Mouse (Mus musculus): Measurements from ENCODE around the gene Adamts7. TPM values are rescaled to one million over a fixed set of nuclear protein-coding genes. Genes with fewer than 3 reads are reported as not detected.

Gene Adamts7
- polyA plus RNA-seq, 1 experiment: 9.8 TPM

DNA sequence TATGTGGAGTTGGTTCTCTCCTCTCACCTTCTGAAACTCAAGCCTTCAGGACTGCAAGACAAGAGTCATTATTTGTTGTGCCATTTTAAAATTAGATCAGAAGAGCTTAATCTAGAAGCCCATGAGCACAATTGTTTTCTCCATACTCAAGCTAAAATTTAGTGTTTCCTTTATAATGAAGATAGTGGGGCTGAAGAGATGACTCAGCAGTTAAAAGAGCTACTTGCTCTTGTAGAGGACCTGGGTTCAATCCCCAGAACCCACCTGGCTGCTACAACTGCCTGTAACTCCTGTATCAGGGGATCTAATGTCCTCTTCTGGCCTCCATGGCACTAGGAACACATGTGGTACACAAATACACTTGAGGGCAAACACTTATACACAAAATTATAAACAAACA is 45.6 kb upstream of the Adamts7 start:
- H3K79me2 ChIP-seq (ENCODE audit: control insufficient read depth, insufficient read depth): peaks cover 21% of the 10 kb centered on the region
- no peaks in the 10 kb centered on the region for H3K36me3 ChIP-seq (ENCODE audit: control insufficient read depth, insufficient read depth)
- peaks cover 18% of the 10 kb centered on the region for H3K79me3 ChIP-seq (ENCODE audit: low read depth)
- no peak overlapping the region for H3ac ChIP-seq (ENCODE audit: control insufficient read depth, insufficient read length, low read depth)
- TF ChIP-seq MYOD1 (IDR thresholded peaks at IDR 0.05; ENCODE audit: control insufficient read depth, insufficient read length, low read depth) (no peak), MYOG (IDR thresholded peaks at IDR 0.05; ENCODE audit: control insufficient read depth, extremely low read depth, insufficient read length) (no peak), FOSL1 (IDR thresholded peaks at IDR 0.05; ENCODE audit: insufficient read depth, low read length, poor library complexity, severe bottlenecking) (no peak), MAX (IDR thresholded peaks at IDR 0.05) (no peak), CTCF (IDR thresholded peaks at IDR 0.05; ENCODE audit: control insufficient read depth, insufficient read depth, insufficient read length) (no peak), CEBPB (IDR thresholded peaks at IDR 0.05; ENCODE audit: low read depth) (no peak), USF1 (IDR thresholded peaks at IDR 0.05; ENCODE audit: low read depth) (no peak)
- no peaks in the 10 kb centered on the region for H3K27me3 ChIP-seq (ENCODE audit: control insufficient read depth, insufficient read depth, insufficient read length)
- no peak overlapping the region for H3K4me3 ChIP-seq (ENCODE audit: insufficient read depth, poor library complexity, severe bottlenecking)

DNA sequence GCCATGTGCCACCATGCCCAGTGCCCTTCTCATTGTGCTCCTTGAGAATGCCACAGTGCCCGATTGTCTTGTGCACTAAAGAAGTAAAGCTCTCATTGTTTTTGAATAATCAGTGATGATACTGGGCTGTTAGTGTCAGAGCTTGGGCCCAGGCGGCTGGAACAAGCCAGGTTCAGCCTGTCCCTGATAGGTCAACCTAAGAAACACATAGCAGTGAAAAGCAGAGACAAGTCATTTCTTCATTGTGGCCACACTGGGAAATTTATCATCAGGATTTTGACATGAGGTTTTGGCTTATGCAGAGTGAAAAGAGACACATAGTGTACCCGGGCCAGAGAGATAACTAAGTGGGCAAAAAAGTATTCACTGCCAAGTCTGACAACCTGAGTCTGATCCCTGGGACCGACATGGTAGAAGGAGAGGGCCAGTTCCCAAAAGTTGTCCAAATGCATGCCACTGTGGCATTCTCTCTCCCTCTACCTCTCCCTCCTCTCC is 40.6 kb upstream of the Adamts7 start:
- no peak for TF ChIP-seq FOSL1 (IDR thresholded peaks at IDR 0.05; ENCODE audit: insufficient read depth, low read length, poor library complexity, severe bottlenecking)
- TF ChIP-seq MYOD1 (IDR thresholded peaks at IDR 0.05; ENCODE audit: control insufficient read depth, insufficient read length, low read depth): no peak
- no peak for TF ChIP-seq CEBPB (IDR thresholded peaks at IDR 0.05; ENCODE audit: low read depth)
- no peak for TF ChIP-seq USF1 (IDR thresholded peaks at IDR 0.05; ENCODE audit: low read depth)
- TF ChIP-seq CTCF (IDR thresholded peaks at IDR 0.05; ENCODE audit: control insufficient read depth, insufficient read depth, insufficient read length): no peak
- no peak for TF ChIP-seq MAX (IDR thresholded peaks at IDR 0.05)
- TF ChIP-seq MYOG (IDR thresholded peaks at IDR 0.05; ENCODE audit: control insufficient read depth, extremely low read depth, insufficient read length): no peak
- Histone ChIP-seq H3K79me2 (ENCODE audit: control insufficient read depth, insufficient read depth) (no peaks in the 10 kb centered on the region), H3ac (ENCODE audit: control insufficient read depth, insufficient read length, low read depth) (no peak overlapping the region)

DNA sequence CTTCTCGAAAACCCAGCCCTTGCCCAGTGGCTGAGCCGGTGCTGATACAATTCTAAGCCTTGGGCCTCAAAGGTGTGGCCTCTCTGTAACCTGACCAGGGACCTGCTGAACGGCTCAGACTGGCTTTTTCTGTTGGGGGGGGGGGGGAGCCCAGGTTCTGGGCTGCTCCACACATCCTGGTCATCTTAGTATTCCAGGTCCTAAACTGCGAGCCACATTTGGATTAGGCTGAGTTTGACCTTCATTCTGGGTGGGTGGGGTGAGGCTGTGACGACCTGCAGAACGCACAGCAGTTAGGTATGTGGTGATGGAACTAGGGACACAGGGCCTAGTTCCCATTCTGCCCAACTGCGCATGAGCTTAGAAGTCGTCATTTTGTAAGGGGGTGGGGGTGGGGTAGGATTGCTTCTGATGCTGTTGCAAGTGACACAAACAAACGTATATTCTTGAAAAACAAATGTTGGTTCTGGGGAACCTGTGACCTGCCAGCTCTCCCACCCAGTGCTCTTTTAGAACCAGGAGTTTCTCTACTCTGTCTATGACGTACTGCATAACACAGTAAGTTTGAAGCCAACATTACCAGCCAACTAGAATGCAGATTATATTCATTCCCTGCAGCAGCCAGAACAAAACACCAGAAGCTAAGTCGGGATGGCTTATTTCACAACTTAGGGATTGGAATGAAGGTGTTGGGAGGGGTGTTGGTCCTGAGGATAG is 38.6 kb upstream of the Adamts7 start:
- Histone ChIP-seq H3K79me2 (ENCODE audit: control insufficient read depth, insufficient read depth) (no peaks in the 10 kb centered on the region), H3K36me3 (ENCODE audit: control insufficient read depth, insufficient read depth) (no peaks in the 10 kb centered on the region), H3ac (ENCODE audit: control insufficient read depth, insufficient read length, low read depth) (no peak overlapping the region), H3K4me3 (ENCODE audit: insufficient read depth, poor library complexity, severe bottlenecking) (no peak overlapping the region), H3K79me3 (ENCODE audit: low read depth) (no peaks in the 10 kb centered on the region), H3K27me3 (ENCODE audit: control insufficient read depth, insufficient read depth, insufficient read length) (no peaks in the 10 kb centered on the region)
- TF ChIP-seq CTCF (IDR thresholded peaks at IDR 0.05; ENCODE audit: control insufficient read depth, insufficient read depth, insufficient read length) (no peak), MYOG (IDR thresholded peaks at IDR 0.05; ENCODE audit: control insufficient read depth, extremely low read depth, insufficient read length) (no peak), FOSL1 (IDR thresholded peaks at IDR 0.05; ENCODE audit: insufficient read depth, low read length, poor library complexity, severe bottlenecking) (no peak), MYOD1 (IDR thresholded peaks at IDR 0.05; ENCODE audit: control insufficient read depth, insufficient read length, low read depth) (no peak)

More for the DNA sequence above, 40.6 kb upstream of the Adamts7 start:
- no peaks in the 10 kb centered on the region for H3K36me3 ChIP-seq (ENCODE audit: control insufficient read depth, insufficient read depth)
- H3K4me3 ChIP-seq (ENCODE audit: insufficient read depth, poor library complexity, severe bottlenecking): no peak overlapping the region
- H3K27me3 ChIP-seq (ENCODE audit: control insufficient read depth, insufficient read depth, insufficient read length): no peaks in the 10 kb centered on the region
- no peaks in the 10 kb centered on the region for H3K79me3 ChIP-seq (ENCODE audit: low read depth)

DNA sequence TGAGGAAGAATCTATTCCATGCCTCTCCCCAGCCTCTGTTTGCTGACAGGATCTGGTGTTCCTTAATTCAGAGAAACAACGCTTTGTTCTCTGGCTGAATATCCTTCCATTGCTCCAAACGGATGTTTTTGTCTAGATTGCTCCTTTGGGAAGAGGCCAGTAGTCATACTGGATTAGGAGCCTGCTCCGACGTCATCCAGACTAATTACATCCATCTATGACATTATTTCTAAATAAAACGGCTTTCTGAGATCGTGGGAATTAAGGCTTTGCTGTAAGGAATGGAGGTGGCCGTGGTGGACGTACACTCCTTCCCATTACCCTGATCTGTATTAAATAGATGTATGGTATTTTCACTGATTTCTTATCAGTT is 38.0 kb upstream of the Adamts7 start:
- no peaks in the 10 kb centered on the region for H3K79me3 ChIP-seq (ENCODE audit: low read depth)
- H3K4me3 ChIP-seq (ENCODE audit: insufficient read depth, poor library complexity, severe bottlenecking): no peak overlapping the region
- no peak overlapping the region for H3ac ChIP-seq (ENCODE audit: control insufficient read depth, insufficient read length, low read depth)
- no peak for TF ChIP-seq MYOD1 (IDR thresholded peaks at IDR 0.05; ENCODE audit: control insufficient read depth, insufficient read length, low read depth)
- TF ChIP-seq CTCF (IDR thresholded peaks at IDR 0.05; ENCODE audit: control insufficient read depth, insufficient read depth, insufficient read length): no peak
- TF ChIP-seq FOSL1 (IDR thresholded peaks at IDR 0.05; ENCODE audit: insufficient read depth, low read length, poor library complexity, severe bottlenecking): no peak
- no peak for TF ChIP-seq MYOG (IDR thresholded peaks at IDR 0.05; ENCODE audit: control insufficient read depth, extremely low read depth, insufficient read length)
- no peak for TF ChIP-seq MAX (IDR thresholded peaks at IDR 0.05)
- TF ChIP-seq USF1 (IDR thresholded peaks at IDR 0.05; ENCODE audit: low read depth): no peak
- TF ChIP-seq CEBPB (IDR thresholded peaks at IDR 0.05; ENCODE audit: low read depth): no peak
- H3K79me2 ChIP-seq (ENCODE audit: control insufficient read depth, insufficient read depth): no peaks in the 10 kb centered on the region
- H3K27me3 ChIP-seq (ENCODE audit: control insufficient read depth, insufficient read depth, insufficient read length): no peaks in the 10 kb centered on the region
- H3K36me3 ChIP-seq (ENCODE audit: control insufficient read depth, insufficient read depth): no peaks in the 10 kb centered on the region

DNA sequence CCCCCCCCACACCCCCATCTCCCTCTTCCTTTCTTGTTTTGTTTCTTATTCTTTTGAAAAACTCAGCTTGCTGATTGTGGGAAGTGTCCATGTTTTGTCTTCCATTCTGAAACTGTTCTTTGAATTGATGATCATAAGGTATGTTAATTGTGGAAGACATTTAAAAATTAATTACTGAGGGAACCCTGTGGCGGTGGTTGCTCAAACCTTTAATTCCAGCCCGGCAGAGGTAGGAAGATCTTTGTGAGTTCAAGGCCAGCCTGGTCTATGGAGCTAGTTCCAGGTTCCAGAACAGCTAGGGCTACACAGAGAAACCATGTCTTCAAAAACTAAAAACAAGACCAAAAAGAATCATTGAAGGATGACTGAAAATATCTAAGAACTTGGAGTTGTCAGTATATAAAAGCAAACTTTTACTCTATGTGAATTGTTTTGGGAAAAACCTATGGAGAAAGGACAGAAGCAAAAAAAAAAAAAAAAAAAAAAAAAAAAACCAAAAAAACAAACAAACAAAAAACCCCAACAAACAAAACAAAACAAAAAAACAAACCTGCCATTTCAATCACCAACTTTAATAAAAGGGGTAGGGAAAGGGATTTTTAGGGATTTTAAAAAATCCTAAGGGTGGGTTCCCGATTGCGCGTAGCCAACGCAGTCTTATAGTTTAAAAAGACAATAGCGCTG is 37.3 kb upstream of the Adamts7 start:
- H3K79me2 ChIP-seq (ENCODE audit: control insufficient read depth, insufficient read depth): no peaks in the 10 kb centered on the region
- no peak overlapping the region for H3K4me3 ChIP-seq (ENCODE audit: insufficient read depth, poor library complexity, severe bottlenecking)
- TF ChIP-seq FOSL1 (IDR thresholded peaks at IDR 0.05; ENCODE audit: insufficient read depth, low read length, poor library complexity, severe bottlenecking): no peak
- TF ChIP-seq MYOG (IDR thresholded peaks at IDR 0.05; ENCODE audit: control insufficient read depth, extremely low read depth, insufficient read length): no peak
- TF ChIP-seq MYOD1 (IDR thresholded peaks at IDR 0.05; ENCODE audit: control insufficient read depth, insufficient read length, low read depth): no peak
- TF ChIP-seq CTCF (IDR thresholded peaks at IDR 0.05; ENCODE audit: control insufficient read depth, insufficient read depth, insufficient read length): no peak
- TF ChIP-seq MAX (IDR thresholded peaks at IDR 0.05): no peak
- no peak overlapping the region for H3ac ChIP-seq (ENCODE audit: control insufficient read depth, insufficient read length, low read depth)
- no peaks in the 10 kb centered on the region for H3K79me3 ChIP-seq (ENCODE audit: low read depth)
- H3K36me3 ChIP-seq (ENCODE audit: control insufficient read depth, insufficient read depth): no peaks in the 10 kb centered on the region
- H3K27me3 ChIP-seq (ENCODE audit: control insufficient read depth, insufficient read depth, insufficient read length): no peaks in the 10 kb centered on the region

Measured in C2C12 (cell line).